Mouse (Mus musculus): ENCODE data around the gene Vps33b. TPM values are rescaled to one million over a fixed set of nuclear protein-coding genes. Genes with fewer than 3 reads are reported as not detected.

Vps33b gene
- polyA plus RNA-seq, 1 experiment from 2014 or later, result 11.4 TPM

DNA sequence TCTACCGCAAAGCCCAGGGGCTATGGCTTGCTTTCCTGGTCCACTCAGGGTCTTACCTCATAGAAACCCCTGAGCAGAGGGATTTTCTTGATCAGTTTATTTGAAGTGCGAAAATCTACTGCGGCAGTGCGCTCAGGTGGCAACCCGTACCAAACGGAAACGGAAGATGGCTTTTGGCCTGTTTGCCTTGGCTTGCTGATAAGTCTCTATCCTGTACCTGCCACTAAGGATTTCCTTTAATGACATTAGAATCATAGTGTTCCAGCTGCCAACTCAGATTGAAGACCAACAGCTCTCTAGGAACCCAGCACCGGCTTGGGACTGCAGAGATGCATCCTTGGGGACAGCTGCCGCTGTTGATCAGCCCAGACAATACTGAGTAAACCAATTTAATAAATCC, 35.6 kb upstream of the Vps33b start:
- no peak overlapping the region for H3K27ac ChIP-seq (replicated peaks in 1 of 2; ENCODE audit: control insufficient read depth in 1 of 2, insufficient read depth in 1 of 2, low read depth in 2 of 2, low read length in 2 of 2)
- H3K4me1 ChIP-seq (ENCODE audit: control insufficient read depth in 2 of 2, insufficient read depth in 2 of 2, low read length in 2 of 2), result peaks cover 4 to 18% of the 10 kb centered on the region in 2 experiments; a peak in 3 of 4 replicates
- H3K27me3 ChIP-seq (ENCODE audit: control insufficient read depth, insufficient read depth, low read length), result no peaks in the 10 kb centered on the region
- no peak for ATAC-seq (ENCODE audit: insufficient number of reproducible peaks, insufficient read depth, low FRiP score, low read depth)
- peak overlapping the region; percentile 89 for H3K4me2 ChIP-seq (ENCODE audit: low read length)
- no peaks in the 10 kb centered on the region for H3K9me3 ChIP-seq (ENCODE audit: control insufficient read depth, low read length)
- H3K36me3 ChIP-seq (ENCODE audit: control insufficient read depth, insufficient read depth, low read length), result peaks cover 8% of the 10 kb centered on the region
- H3K4me3 ChIP-seq (ENCODE audit: control insufficient read depth in 1 of 2, insufficient read depth in 1 of 2, low read depth in 1 of 2, low read length in 2 of 2), result peak overlapping the region in 1 of 2 experiments; percentile 53; a peak in 1 of 4 replicates
- WGBS, result 64% methylated on average over 9 of the region's 9 CpGs
- H3K9ac ChIP-seq (ENCODE audit: low read length), result peak overlapping the region; percentile 50

DNA sequence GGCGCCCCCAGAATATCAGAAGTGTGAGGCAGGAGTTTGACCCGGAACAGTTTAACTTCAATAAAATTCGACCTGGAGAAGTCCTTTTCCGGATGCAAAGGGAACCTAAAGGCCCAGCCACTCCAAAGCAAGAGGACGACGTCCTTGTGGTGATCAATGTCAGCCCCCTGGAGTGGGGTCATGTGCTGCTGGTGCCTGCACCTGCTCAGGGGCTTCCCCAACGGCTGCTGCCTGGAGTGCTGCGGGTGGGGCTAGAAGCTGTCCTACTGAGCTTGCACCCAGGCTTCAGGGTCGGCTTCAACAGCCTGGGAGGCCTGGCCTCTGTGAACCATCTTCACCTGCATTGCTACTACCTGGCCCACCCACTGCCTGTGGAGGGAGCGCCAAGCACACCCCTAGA, 30.9 kb upstream of the Vps33b start:
- peaks cover 24% of the 10 kb centered on the region for H3K36me3 ChIP-seq (ENCODE audit: control insufficient read depth, insufficient read depth, low read length)
- no peaks in the 10 kb centered on the region for H3K27me3 ChIP-seq (ENCODE audit: control insufficient read depth, insufficient read depth, low read length)
- no peaks in the 10 kb centered on the region for H3K9me3 ChIP-seq (ENCODE audit: control insufficient read depth, low read length)
- H3K9ac ChIP-seq (ENCODE audit: low read length), result no peak overlapping the region
- WGBS, result 88% methylated on average over 10 of the region's 10 CpGs
- no peak overlapping the region for H3K4me2 ChIP-seq (ENCODE audit: low read length)
- no peak overlapping the region for H3K4me3 ChIP-seq (ENCODE audit: control insufficient read depth in 1 of 2, insufficient read depth in 1 of 2, low read depth in 1 of 2, low read length in 2 of 2)
- ATAC-seq (ENCODE audit: insufficient number of reproducible peaks, insufficient read depth, low FRiP score, low read depth), result no peak
- no peak overlapping the region for H3K27ac ChIP-seq (replicated peaks in 1 of 2; ENCODE audit: control insufficient read depth in 1 of 2, insufficient read depth in 1 of 2, low read depth in 2 of 2, low read length in 2 of 2)
- peaks cover 4 to 6% of the 10 kb centered on the region in 2 experiments for H3K4me1 ChIP-seq (ENCODE audit: control insufficient read depth in 2 of 2, insufficient read depth in 2 of 2, low read length in 2 of 2)

DNA sequence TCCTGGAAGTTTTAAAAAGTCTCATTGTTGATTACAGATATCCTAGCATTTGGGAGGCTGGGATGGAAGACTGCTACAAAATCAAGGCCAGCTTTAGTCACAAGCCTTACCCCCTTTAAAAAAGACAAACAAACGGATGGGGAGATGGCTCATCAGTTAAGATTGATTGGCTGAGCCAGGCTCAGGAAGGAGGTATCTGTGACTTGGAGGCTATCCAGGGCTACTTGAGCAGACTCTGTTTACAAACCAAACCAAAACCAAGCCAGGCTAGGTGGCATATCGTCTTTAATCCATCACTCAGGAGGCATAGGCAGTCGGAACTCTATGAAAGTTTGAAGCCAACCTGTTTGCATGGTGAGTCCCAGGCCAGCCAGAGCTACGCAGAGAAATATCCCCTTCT, 27.8 kb upstream of the Vps33b start:
- 81% methylated on average over 4 of the region's 4 CpGs for WGBS

DNA sequence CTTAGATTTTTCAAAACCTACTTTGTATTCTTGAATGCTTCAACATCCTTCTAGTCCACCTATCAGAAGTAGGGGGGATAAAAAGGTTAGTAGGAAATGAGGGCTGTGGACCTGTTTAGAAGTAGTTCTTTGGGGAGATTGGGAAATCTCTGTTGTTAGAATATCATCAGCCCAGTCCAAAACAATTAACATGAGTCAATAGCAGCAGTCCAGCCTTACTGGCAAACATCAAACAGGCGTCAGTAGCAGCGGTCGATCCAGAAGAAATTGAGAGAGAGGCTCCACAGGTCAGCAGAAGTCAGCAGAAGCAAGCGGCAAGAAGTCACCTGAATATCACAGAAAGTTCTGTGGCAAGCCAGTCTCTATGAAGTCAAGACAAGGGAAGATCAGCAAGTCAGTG, 24.6 kb upstream of the Vps33b start:
- Histone ChIP-seq H3K36me3 (ENCODE audit: control insufficient read depth, insufficient read depth, low read length) (peaks cover 10% of the 10 kb centered on the region; the same call in 1 of the 2 replicates), H3K9ac (ENCODE audit: low read length) (no peak overlapping the region), H3K9me3 (ENCODE audit: control insufficient read depth, low read length) (no peaks in the 10 kb centered on the region), H3K27me3 (ENCODE audit: control insufficient read depth, insufficient read depth, low read length) (no peaks in the 10 kb centered on the region), H3K4me2 (ENCODE audit: low read length) (no peak overlapping the region), H3K4me3 (ENCODE audit: control insufficient read depth in 1 of 2, insufficient read depth in 1 of 2, low read depth in 1 of 2, low read length in 2 of 2) (no peak overlapping the region), H3K4me1 (ENCODE audit: control insufficient read depth in 2 of 2, insufficient read depth in 2 of 2, low read length in 2 of 2) (no peaks in the 10 kb centered on the region; a peak in 1 of 4 replicates), H3K27ac (replicated peaks in 1 of 2; ENCODE audit: control insufficient read depth in 1 of 2, insufficient read depth in 1 of 2, low read depth in 2 of 2, low read length in 2 of 2) (no peak overlapping the region)
- WGBS, result 89% methylated on average over 4 of the region's 4 CpGs
- ATAC-seq (ENCODE audit: insufficient number of reproducible peaks, insufficient read depth, low FRiP score, low read depth), result no peak

More for the DNA sequence above, 27.8 kb upstream of the Vps33b start:
- Histone ChIP-seq H3K27ac (replicated peaks in 1 of 2; ENCODE audit: control insufficient read depth in 1 of 2, insufficient read depth in 1 of 2, low read depth in 2 of 2, low read length in 2 of 2) (no peak overlapping the region), H3K36me3 (ENCODE audit: control insufficient read depth, insufficient read depth, low read length) (peaks cover 24% of the 10 kb centered on the region), H3K9me3 (ENCODE audit: control insufficient read depth, low read length) (no peaks in the 10 kb centered on the region), H3K4me3 (ENCODE audit: control insufficient read depth in 1 of 2, insufficient read depth in 1 of 2, low read depth in 1 of 2, low read length in 2 of 2) (no peak overlapping the region), H3K27me3 (ENCODE audit: control insufficient read depth, insufficient read depth, low read length) (no peaks in the 10 kb centered on the region), H3K4me1 (ENCODE audit: control insufficient read depth in 2 of 2, insufficient read depth in 2 of 2, low read length in 2 of 2) (no peaks in the 10 kb centered on the region; a peak in 1 of 4 replicates), H3K4me2 (ENCODE audit: low read length) (no peak overlapping the region), H3K9ac (ENCODE audit: low read length) (no peak overlapping the region)
- no peak for ATAC-seq (ENCODE audit: insufficient number of reproducible peaks, insufficient read depth, low FRiP score, low read depth)

DNA sequence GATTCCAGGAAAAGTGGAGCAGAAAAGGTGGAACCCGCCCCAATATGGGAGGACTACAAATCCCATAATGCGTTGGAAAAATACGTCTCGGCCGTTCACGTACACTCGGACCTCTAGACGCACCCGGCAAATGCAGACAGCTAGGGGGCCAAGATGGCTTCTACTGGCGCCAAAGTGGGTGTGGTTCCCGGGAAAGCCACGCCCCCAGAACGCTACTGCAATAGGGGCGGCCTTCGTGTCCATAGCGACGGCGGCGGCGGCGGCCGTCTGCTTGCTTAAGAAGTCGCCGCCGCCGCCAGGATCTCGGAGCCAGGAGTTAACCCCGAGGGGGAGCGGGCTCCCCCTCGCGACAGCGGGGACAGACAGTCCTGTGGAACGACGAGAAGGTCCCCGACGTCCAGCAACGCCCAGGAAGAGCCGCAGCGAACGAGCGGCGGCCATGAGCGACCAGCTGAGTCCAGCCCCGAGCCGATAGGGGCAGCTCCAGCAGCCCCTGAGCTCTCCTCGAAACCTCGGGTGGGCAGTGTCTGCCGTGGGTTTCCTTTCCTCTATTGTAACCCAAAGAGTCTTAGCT, 23.2 kb upstream of the Vps33b start, which contains the start of gene Ttll13:
Gene Ttll13 (plus strand): TSS at position 229 of the 574 bp plus-strand sequence.
- peak; percentile 98 for ATAC-seq (ENCODE audit: insufficient number of reproducible peaks, insufficient read depth, low FRiP score, low read depth)
- Histone ChIP-seq H3K27me3 (ENCODE audit: control insufficient read depth, insufficient read depth, low read length) (no peaks in the 10 kb centered on the region), H3K27ac (replicated peaks in 1 of 2; ENCODE audit: control insufficient read depth in 1 of 2, insufficient read depth in 1 of 2, low read depth in 2 of 2, low read length in 2 of 2) (peak within 1 kb of the TSS; percentile 81 to 87), H3K9me3 (ENCODE audit: control insufficient read depth, low read length) (no peaks in the 10 kb centered on the region), H3K36me3 (ENCODE audit: control insufficient read depth, insufficient read depth, low read length) (no peaks in the 10 kb centered on the region), H3K4me3 (ENCODE audit: control insufficient read depth in 1 of 2, insufficient read depth in 1 of 2, low read depth in 1 of 2, low read length in 2 of 2) (peak within 1 kb of the TSS; percentile 61 to 76), H3K4me1 (ENCODE audit: control insufficient read depth in 2 of 2, insufficient read depth in 2 of 2, low read length in 2 of 2) (no peaks in the 10 kb centered on the region; a peak in 1 of 4 replicates), H3K4me2 (ENCODE audit: low read length) (peak within 1 kb of the TSS; percentile 76), H3K9ac (ENCODE audit: low read length) (peak within 1 kb of the TSS; percentile 79)
- under 1% methylated on average over 48 of the region's 48 CpGs for WGBS

DNA sequence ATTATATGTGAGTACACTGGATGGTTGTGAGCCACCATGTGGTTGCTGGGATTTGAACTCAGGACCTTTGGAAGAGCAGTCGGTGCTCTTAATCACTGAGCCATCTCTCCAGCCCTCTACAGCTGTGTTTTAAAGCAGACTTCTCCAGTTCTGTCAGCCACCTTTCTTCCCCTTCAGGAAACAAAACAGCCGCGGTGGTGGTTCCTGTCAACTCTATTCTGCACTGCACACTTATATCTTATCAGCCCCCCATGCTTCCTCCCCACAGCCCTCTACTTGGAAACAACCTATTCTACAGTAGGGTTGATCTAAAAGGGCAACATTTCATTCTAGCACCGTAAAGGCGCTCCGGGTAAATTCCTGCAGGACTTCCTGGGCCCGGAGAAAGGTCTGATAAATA, 22.6 kb upstream of the Vps33b start:
- no peaks in the 10 kb centered on the region; a peak in 1 of 4 replicates for H3K4me1 ChIP-seq (ENCODE audit: control insufficient read depth in 2 of 2, insufficient read depth in 2 of 2, low read length in 2 of 2)
- H3K36me3 ChIP-seq (ENCODE audit: control insufficient read depth, insufficient read depth, low read length), result no peaks in the 10 kb centered on the region
- 24% methylated on average over 7 of the region's 7 CpGs for WGBS
- H3K9ac ChIP-seq (ENCODE audit: low read length), result peak overlapping the region; percentile 79
- H3K27ac ChIP-seq (replicated peaks in 1 of 2; ENCODE audit: control insufficient read depth in 1 of 2, insufficient read depth in 1 of 2, low read depth in 2 of 2, low read length in 2 of 2), result peak overlapping the region in 1 of 2 experiments; percentile 81; a peak in 3 of 4 replicates
- no peak; the same call in 1 of the 2 replicates for ATAC-seq (ENCODE audit: insufficient number of reproducible peaks, insufficient read depth, low FRiP score, low read depth)
- peak overlapping the region in 1 of 2 experiments; percentile 61; a peak in 3 of 4 replicates for H3K4me3 ChIP-seq (ENCODE audit: control insufficient read depth in 1 of 2, insufficient read depth in 1 of 2, low read depth in 1 of 2, low read length in 2 of 2)
- H3K27me3 ChIP-seq (ENCODE audit: control insufficient read depth, insufficient read depth, low read length), result no peaks in the 10 kb centered on the region
- no peaks in the 10 kb centered on the region for H3K9me3 ChIP-seq (ENCODE audit: control insufficient read depth, low read length)
- H3K4me2 ChIP-seq (ENCODE audit: low read length), result peak overlapping the region; percentile 76

DNA sequence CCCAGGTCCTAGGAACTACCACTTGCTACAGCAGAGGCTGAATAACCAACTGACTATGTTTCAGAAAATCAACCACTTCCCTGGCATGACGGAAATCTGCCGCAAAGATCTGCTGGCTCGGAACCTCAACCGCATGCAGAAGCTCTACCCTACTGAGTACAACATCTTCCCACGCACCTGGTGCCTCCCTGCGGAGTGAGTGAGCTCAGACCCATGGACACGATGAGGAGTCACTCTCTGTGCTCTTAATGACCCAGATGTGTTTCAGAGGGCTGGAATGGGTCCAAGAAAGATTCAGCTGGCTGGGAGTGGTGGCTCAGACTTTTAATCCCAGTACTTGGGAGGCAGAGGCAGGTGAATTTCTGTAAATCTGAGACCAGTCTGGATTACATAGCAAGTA, 17.0 kb upstream of the Vps33b start:
- no peak overlapping the region for H3K4me2 ChIP-seq (ENCODE audit: low read length)
- ATAC-seq (ENCODE audit: insufficient number of reproducible peaks, insufficient read depth, low FRiP score, low read depth), result no peak
- H3K4me3 ChIP-seq (ENCODE audit: control insufficient read depth in 1 of 2, insufficient read depth in 1 of 2, low read depth in 1 of 2, low read length in 2 of 2), result no peak overlapping the region
- H3K27ac ChIP-seq (replicated peaks in 1 of 2; ENCODE audit: control insufficient read depth in 1 of 2, insufficient read depth in 1 of 2, low read depth in 2 of 2, low read length in 2 of 2), result no peak overlapping the region
- no peak overlapping the region for H3K9ac ChIP-seq (ENCODE audit: low read length)
- WGBS, result 76% methylated on average over 7 of the region's 7 CpGs
- no peaks in the 10 kb centered on the region for H3K27me3 ChIP-seq (ENCODE audit: control insufficient read depth, insufficient read depth, low read length)
- no peaks in the 10 kb centered on the region for H3K9me3 ChIP-seq (ENCODE audit: control insufficient read depth, low read length)
- no peaks in the 10 kb centered on the region for H3K36me3 ChIP-seq (ENCODE audit: control insufficient read depth, insufficient read depth, low read length)
- H3K4me1 ChIP-seq (ENCODE audit: control insufficient read depth in 2 of 2, insufficient read depth in 2 of 2, low read length in 2 of 2), result no peaks in the 10 kb centered on the region; a peak in 1 of 4 replicates

DNA sequence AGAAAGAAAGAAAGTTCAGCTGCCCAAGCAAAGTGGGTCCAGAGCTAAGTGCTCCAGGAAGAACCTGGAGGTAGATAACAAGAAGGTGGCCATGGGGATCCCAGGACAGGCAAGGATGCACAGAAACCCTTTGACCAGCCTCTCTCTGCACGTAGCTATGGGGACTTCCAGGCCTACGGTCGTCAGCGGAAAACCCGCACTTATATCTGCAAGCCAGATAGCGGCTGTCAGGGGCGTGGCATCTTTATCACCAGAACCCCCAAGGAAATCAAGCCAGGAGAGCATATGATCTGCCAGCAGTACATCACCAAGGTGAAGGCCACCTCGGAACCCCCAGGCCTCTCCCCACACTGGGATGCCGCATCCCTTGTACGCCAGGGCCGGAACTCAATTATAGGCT, 16.6 kb upstream of the Vps33b start:
- no peak overlapping the region for H3K27ac ChIP-seq (replicated peaks in 1 of 2; ENCODE audit: control insufficient read depth in 1 of 2, insufficient read depth in 1 of 2, low read depth in 2 of 2, low read length in 2 of 2)
- H3K9ac ChIP-seq (ENCODE audit: low read length), result no peak overlapping the region
- WGBS, result 60% methylated on average over 11 of the region's 11 CpGs
- no peaks in the 10 kb centered on the region for H3K9me3 ChIP-seq (ENCODE audit: control insufficient read depth, low read length)
- no peaks in the 10 kb centered on the region for H3K27me3 ChIP-seq (ENCODE audit: control insufficient read depth, insufficient read depth, low read length)
- H3K4me1 ChIP-seq (ENCODE audit: control insufficient read depth in 2 of 2, insufficient read depth in 2 of 2, low read length in 2 of 2), result no peaks in the 10 kb centered on the region; a peak in 1 of 4 replicates
- no peaks in the 10 kb centered on the region for H3K36me3 ChIP-seq (ENCODE audit: control insufficient read depth, insufficient read depth, low read length)
- no peak overlapping the region for H3K4me2 ChIP-seq (ENCODE audit: low read length)
- no peak overlapping the region for H3K4me3 ChIP-seq (ENCODE audit: control insufficient read depth in 1 of 2, insufficient read depth in 1 of 2, low read depth in 1 of 2, low read length in 2 of 2)
- ATAC-seq (ENCODE audit: insufficient number of reproducible peaks, insufficient read depth, low FRiP score, low read depth), result no peak
